Mouse (Mus musculus) naive thymus-derived CD4-positive, alpha-beta T cell, adult 2 months (primary cell): ENCODE data around the gene Il13ra1.
A peak's percentile ranks its signal among the peaks of the same experiment; 100 is the strongest.

Experiments used
- DNase-seq: peaks from one replicate; pipeline ENCODE4 v3.0.0-alpha.2; 2011; ENCODE audit warnings: low read depth

Il13ra1 gene

GRCm38 (mm10) chrX:36111622-36112421 is at the start of gene Il13ra1:
Il13ra1 (plus strand) TSS chrX:36112110.
- no peak for DNase-seq

GRCm38 (mm10) chrX:36073997-36074396 is 37.9 kb upstream of the Il13ra1 start:
- DNase-seq, result no peak

GRCm38 (mm10) chrX:36077164-36077563 is 34.7 kb upstream of the Il13ra1 start:
- no peak for DNase-seq

GRCm38 (mm10) chrX:36082917-36083316 is 29.0 kb upstream of the Il13ra1 start:
- no peak for DNase-seq

GRCm38 (mm10) chrX:36088464-36089256 is 23.2 kb upstream of the Il13ra1 start:
- no peak for DNase-seq

GRCm38 (mm10) chrX:36100883-36101282 is 11.0 kb upstream of the Il13ra1 start:
- no peak for DNase-seq

DNA sequence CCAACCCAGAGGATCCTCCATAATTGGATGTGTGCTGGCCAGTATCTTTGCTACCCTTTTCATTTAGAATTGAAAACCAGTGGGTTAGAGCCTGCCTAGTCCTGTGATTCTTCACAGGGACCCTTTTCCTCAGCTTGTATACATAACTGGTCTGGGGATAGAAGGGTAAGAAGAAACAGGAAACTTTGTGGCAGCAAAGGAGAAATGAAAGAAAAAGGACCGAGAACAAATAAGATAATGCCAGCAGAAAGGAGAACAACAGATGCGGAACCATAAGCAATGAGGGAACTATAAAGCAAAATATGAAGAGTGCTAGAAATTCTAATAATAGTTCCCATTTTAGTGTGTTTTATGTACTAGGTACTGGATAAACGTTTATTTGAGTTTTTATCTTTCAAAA is 10.6 kb upstream of the Il13ra1 start:
- DNase-seq, result no peak

DNA sequence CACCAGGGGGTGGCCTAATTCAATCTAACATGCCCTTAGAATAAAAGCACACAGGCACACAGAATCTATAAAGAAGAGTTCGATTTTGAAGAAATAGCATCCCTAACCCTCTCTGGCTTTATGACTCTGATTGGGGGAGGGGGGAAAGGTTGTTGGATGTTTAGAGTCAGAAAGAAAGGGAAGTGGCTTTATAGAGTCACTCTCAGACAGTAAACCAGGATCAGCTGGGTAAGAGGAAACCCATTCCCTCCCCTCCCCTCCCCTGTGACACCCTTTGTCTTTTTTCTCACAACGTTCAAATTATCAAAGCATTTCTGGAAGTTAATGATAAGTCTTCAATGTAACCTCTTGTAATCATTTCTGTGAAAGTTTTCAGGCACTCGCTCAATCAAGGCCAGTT is 3.3 kb upstream of the Il13ra1 start:
- DNase-seq, result no peak

DNA sequence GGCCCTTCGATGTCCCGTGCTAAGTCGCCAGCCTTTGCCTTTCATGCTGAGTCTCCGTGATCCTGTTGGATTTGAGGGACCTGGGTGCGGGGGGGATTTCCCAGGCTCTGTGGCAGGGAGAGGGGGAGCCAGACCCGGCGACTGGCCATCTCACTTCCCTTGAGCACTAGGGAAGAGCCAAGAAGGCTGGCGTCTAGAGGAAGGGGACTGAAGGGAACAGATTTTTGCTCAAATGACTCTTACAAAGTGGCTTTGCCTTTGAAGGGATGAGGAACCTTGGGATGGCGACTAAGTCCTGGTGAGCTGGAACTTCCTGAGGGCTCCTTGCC is 476 bp downstream of the Il13ra1 start:
- no peak for DNase-seq

- DNase-seq, result no peak
Observed at GRCm38 (mm10) chrX:36115171-36115570, 3.3 kb downstream of the Il13ra1 start.

DNA sequence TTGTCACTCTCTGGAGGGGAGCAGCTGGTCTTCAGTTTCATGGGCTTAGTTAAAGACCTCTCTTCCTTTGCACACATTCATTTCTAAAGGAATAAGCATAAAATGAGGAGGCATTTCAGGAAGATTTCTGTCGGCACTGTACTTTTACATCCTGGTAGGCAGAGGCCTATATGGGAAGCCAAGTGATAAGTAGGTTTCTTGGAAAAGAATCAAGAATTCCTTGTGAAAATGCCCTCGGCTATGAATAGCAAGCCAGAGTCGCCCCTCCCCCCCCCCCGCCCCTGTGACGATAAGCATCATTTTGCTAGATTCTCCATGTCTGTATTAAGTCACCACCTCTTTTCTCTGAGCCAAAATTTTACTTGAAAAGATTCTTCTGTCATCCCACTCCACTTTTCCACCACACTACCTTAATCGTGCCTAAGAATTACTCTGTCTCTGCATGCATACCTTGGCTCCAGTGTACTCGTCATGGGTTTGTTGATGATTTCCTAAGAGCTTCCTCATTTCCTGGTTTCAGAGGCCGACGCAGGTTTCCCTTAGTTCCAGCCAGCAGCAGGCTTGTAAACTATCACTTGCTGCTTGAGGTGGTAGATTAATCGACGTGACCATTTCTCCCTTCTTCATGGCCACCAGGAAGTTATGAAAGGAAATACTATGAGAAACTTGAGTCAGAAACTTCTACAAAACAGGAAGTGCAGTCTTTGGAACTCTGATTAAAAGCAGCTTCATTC is 17.3 kb downstream of the Il13ra1 start:
- DNase-seq, result peak; percentile 31

DNA sequence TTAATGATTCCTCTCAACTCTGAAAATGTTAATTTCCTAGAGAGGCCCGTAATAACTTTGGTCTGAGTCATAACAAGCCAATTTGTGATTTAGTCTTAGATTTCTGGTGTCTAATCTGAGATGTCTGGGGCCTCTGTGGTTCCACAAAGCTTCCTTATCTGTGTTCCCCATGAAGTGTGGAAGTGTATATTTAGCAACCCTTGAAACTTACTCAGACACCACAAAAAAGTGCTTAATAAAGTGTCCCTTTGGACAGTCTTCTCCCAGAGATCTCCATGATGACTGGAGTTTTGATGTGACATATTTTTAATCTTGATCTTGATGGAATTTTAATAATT is 17.8 kb downstream of the Il13ra1 start:
- DNase-seq, result no peak

DNA sequence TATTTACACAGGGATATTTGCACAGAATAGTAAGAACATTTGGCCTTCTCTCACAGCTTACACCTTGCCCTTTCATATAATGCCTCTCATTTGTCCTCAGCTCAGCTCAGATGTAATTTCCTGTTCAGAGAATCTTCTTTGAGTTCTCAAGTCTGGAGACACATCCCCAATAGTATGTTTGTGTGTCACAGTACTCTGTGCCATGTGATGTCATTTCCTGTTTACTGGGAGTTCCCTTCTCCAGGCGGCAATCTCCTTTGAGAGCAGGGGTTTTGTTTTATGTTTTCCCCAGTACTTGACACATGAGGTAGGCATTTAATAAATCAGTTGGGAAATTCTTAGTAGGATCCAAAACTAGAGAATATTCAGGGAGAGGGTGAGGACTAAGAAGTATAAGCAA is 24.4 kb downstream of the Il13ra1 start:
- DNase-seq, result no peak

DNA sequence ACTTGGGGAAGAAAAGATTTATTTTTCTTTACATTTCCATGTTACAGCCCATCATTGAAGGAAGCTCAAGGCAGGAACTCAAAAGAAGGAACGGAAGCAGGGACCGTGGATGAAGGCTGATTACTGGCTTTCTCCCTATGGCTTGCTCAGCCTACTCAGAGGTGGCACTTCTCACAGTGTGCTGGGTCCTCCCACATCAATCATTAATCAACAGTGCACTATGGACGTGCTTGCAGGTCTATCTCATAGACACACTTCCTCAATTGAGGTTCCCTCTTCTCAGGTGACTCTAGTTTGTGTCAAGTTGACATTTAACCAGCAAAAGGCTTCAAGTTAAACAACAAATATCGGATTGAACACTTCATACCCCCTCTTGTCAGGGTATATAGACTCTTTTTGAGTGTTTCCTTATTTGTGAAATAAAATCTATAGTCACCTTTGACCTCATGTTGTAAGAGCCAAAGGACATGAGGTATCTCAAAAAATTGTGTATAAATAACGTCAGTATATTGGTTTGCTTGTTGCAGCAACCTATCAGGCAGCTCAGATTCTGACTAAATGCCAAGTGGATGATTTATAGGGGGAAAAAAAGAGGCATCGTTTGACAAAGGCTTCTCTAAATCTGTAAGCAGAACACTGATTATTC is 30.2 kb downstream of the Il13ra1 start:
- DNase-seq, result no peak

- DNase-seq, result no peak
Observed at GRCm38 (mm10) chrX:36146746-36147145, 34.8 kb downstream of the Il13ra1 start.

DNA sequence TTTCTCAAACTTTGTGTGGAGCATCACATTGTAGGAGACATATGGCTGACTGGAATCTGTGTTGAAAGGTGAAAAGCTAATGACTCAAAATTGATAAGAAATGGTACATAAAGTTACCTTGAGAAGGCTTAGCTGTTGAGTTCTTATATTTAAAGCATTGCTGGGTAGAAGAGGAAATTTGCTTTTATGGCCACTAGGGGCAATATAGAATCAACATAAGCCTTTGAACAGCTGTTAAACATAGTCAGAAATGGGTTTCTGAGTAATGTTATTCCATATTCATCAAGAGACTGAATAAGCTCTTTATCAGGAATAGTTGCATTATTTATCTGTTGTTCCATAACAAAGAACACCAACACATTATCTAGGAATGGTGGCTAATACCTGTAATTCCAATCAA is 38.2 kb downstream of the Il13ra1 start:
- peak; percentile 9 for DNase-seq

GRCm38 (mm10) chrX:36156677-36157076 is 44.8 kb downstream of the Il13ra1 start:
- DNase-seq, result no peak

DNA sequence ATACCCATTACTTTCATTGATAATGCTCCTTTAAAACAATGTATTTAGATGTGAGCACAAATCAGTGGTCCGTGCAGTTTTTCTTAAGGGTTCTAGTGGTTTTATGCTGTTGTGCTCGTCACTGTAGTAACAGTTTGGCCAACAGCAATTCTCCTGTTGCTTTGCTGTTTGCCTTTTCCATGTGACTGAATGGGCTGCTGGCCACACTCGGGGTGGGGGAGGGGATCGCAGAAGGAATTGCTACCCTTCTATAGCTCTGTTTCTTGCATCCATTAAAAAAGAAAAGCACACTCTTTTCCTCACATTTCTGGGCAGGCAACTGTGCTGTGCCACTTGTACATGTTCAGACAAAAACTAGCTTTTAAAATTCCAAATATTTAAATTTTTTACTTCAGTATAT is 49.7 kb downstream of the Il13ra1 start:
- DNase-seq, result no peak

DNA sequence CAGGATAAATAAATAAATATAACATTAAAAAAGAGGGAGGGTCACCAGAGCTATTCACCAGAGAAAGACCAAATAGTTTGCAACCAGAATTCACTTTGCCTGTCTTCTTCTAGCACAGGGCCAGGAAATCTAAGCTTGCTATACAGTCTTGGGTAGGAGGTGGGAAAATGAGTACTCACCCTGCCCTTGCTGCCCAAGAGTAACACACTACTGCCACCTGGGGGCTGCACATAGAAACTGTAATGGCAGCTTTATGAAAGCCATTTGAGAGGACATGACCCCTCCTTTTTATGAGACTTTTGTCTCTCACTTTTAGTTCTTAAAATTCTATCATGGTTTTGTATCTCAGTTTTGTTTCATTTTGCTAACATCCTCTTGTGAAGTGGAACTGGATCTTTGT is 71.7 kb downstream of the Il13ra1 start:
- peak; percentile 60 for DNase-seq

GRCm38 (mm10) chrX:36186036-36186435 is 74.1 kb downstream of the Il13ra1 start:
- no peak for DNase-seq

DNA sequence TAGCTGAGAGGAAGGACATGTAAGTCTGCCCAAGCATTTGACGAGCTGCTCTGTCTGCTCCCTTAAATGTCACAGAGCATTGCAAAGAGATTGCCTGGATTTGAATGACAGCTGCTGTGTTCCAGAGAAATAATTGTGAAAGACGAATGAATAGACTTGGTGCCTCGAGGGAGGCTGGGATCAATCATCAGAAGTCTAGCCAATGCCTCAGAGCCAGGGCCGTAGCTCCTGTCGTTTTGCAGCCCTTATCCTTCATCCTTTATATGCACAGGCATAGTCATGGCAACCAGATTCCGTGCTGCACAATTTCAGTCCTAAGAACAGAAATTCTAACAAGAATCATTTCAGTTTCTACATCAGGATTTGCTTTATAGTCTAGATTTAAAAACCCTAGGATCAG is 74.5 kb downstream of the Il13ra1 start:
- DNase-seq, result no peak

DNA sequence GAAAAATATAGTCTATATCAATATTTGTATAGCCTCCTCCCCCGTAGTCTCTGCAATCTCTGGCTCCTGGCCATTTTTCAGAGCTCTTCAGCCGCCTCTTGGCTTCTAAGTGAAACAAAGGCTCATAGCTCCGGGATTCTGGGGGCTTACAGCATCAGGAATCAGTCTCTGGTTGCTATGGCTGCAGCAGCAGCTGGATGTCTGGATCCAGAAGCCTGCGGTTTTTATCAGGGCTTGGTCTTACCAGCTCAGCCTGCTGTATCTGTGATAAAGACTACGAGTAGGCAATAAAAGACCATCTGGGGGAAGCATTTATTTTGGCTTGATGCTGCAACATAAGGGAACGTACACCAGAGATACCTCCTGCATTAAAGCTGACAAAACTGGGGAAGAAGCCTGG is 82.0 kb downstream of the Il13ra1 start:
- no peak for DNase-seq
